Mouse (Mus musculus) kidney, adult 9 months (tissue): ENCODE measurements at regions not wholly inside any gene's neighbourhood (a gene's known extent, or its start where the extent isn't known, plus 50 kb on each side); places are given as distances from the start of the nearest gene placed in this dataset.

Experiments
- DNase-seq: peaks from one replicate; pipeline ENCODE4 v3.0.0; 2022

- no peak for DNase-seq
These were observed 938.3 kb upstream of the 2610301B20Rik start for GRCm38 (mm10) chr4:9935949-9936348.

- peak; percentile 5 for DNase-seq
These were observed 922.9 kb upstream of the 2610301B20Rik start for GRCm38 (mm10) chr4:9951441-9951840.

GRCm38 (mm10) chr4:9974631-9975030 lies 899.7 kb upstream of the 2610301B20Rik start:
- DNase-seq: no peak

GRCm38 (mm10) chr4:9981354-9982040 lies 892.8 kb upstream of the 2610301B20Rik start:
- no peak for DNase-seq

- DNase-seq: no peak
These were observed 891.3 kb upstream of the 2610301B20Rik start for GRCm38 (mm10) chr4:9982786-9983525.

GRCm38 (mm10) chr4:9993871-9994270 lies 880.4 kb upstream of the 2610301B20Rik start:
- DNase-seq: no peak

GRCm38 (mm10) chr4:9994466-9994865 lies 879.8 kb upstream of the 2610301B20Rik start:
- no peak for DNase-seq

- no peak for DNase-seq
These were observed 844.0 kb upstream of the 2610301B20Rik start for GRCm38 (mm10) chr4:10030316-10030715.

- DNase-seq: no peak
These were observed 842.5 kb upstream of the 2610301B20Rik start for GRCm38 (mm10) chr4:10031764-10032163.

- DNase-seq: no peak
These were observed 839.0 kb upstream of the 2610301B20Rik start for GRCm38 (mm10) chr4:10035336-10035735.

GRCm38 (mm10) chr4:10041301-10042093 lies 832.8 kb upstream of the 2610301B20Rik start:
- DNase-seq: no peak

- no peak for DNase-seq
These were observed 825.5 kb upstream of the 2610301B20Rik start for GRCm38 (mm10) chr4:10048770-10049169.

- DNase-seq: no peak
These were observed 824.9 kb upstream of the 2610301B20Rik start for GRCm38 (mm10) chr4:10049411-10049810.

GRCm38 (mm10) chr4:10051296-10052267 lies 822.7 kb upstream of the 2610301B20Rik start:
- no peak for DNase-seq

- DNase-seq: no peak
These were observed 821.4 kb upstream of the 2610301B20Rik start for GRCm38 (mm10) chr4:10052869-10053268.

GRCm38 (mm10) chr4:10072500-10073106 lies 801.7 kb upstream of the 2610301B20Rik start:
- no peak for DNase-seq

GRCm38 (mm10) chr4:10079565-10080169 lies 794.6 kb upstream of the 2610301B20Rik start:
- no peak for DNase-seq

- DNase-seq: no peak
These were observed 759.5 kb upstream of the 2610301B20Rik start for GRCm38 (mm10) chr4:10114831-10115230.

GRCm38 (mm10) chr4:10117964-10118363 lies 756.3 kb upstream of the 2610301B20Rik start:
- no peak for DNase-seq

GRCm38 (mm10) chr4:10124252-10124651 lies 750.0 kb upstream of the 2610301B20Rik start:
- no peak for DNase-seq

GRCm38 (mm10) chr4:10141238-10141934 lies 732.9 kb upstream of the 2610301B20Rik start:
- peak; percentile 5 for DNase-seq
